Mouse (Mus musculus): ENCODE results near the gene Gtf2h4.

DNA sequence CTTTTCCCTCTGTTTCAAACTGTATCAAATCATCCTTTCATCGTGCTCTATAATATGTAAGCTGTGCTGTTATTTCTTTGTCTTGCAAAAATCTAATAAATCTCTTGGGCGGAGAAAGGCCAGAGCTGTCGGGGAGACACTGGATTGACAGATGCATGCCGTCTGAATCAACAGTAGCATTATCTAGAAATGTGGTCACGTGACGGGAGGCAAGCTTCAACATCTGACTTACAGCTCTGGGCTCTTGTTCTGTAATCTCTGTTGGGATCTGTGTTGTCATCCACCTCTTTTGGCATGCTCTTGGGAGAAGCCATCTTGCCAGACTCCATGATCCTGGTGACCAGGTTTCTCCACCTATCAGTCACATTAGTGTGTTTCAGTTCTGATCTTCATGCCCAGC is 43.5 kb upstream of the Gtf2h4 start:
- TF ChIP-seq POLR2A (IDR thresholded peaks at IDR 0.05; ENCODE audit: low read depth, low read length) (no peak), CTCF (IDR thresholded peaks at IDR 0.05; ENCODE audit: extremely low read depth, insufficient read length, insufficient replicate concordance, low read depth, low read length) (no peak)
